Mouse (Mus musculus) lung, postnatal 0 days (tissue): ENCODE results near the gene Arhgdia. TPM values are rescaled to one million over a fixed set of nuclear protein-coding genes. Genes with fewer than 3 reads are reported as not detected.

Experiments
- ATAC-seq: fragments of 200-750 bp; cut with Nextera tagmentation; 2 replicates; pipeline ENCODE4 v1.8.0; 2017; ENCODE audit warnings: moderate library complexity
- DNase-seq: peaks from one replicate; pipeline ENCODE4 v3.0.0-alpha.2; 2016; ENCODE audit warnings: low spot score
- H3K27ac ChIP-seq: fragments of 300-500 bp; sonication (generic); 2 replicates; pipeline ENCODE4 v1.5.1; 2014; ENCODE audit warnings: antibody characterized with exemption, mild to moderate bottlenecking, low read length, mixed read lengths
- H3K27me3 ChIP-seq: fragments of 300-500 bp; sonication (generic); replicated peaks from 2 replicates; pipeline ENCODE4 v1.6.1; 2014; ENCODE audit warnings: low read length, mixed read lengths; ENCODE audit not compliant: insufficient read depth
- H3K36me3 ChIP-seq: fragments of 300-500 bp; sonication (generic); 2 replicates; pipeline ENCODE4 v1.6.1; 2014; ENCODE audit warnings: low read length, mixed read lengths; ENCODE audit not compliant: insufficient read depth
- H3K4me1 ChIP-seq: fragments of 300-500 bp; sonication (generic); 2 replicates; pipeline ENCODE4 v1.6.1; 2014; ENCODE audit warnings: antibody characterized with exemption, low read depth, low read length, mixed read lengths; ENCODE audit not compliant: insufficient read depth
- H3K4me2 ChIP-seq: fragments of 300-500 bp; sonication (generic); replicated peaks from 2 replicates; pipeline ENCODE4 v1.6.1; 2014; ENCODE audit warnings: low read depth, mild to moderate bottlenecking, low read length, moderate library complexity, mixed read lengths
- H3K4me3 ChIP-seq: fragments of 300-500 bp; sonication (generic); 2 replicates; pipeline ENCODE4 v1.5.1; 2014; ENCODE audit warnings: low read depth, low read length
- H3K9ac ChIP-seq: fragments of 300-500 bp; sonication (generic); replicated peaks from 2 replicates; pipeline ENCODE4 v1.6.1; 2014; ENCODE audit warnings: low read depth, mild to moderate bottlenecking
- H3K9me3 ChIP-seq: fragments of 300-500 bp; sonication (generic); 2 replicates; pipeline ENCODE4 v1.6.1; 2016; ENCODE audit warnings: low read length, mixed read lengths
- CTCF ChIP-seq: IDR thresholded peaks from 2 replicates; pipeline ENCODE4 v1.5.1; 2016; ENCODE audit warnings: antibody characterized with exemption, mild to moderate bottlenecking
- EP300 ChIP-seq: IDR thresholded peaks from 2 replicates; pipeline ENCODE4 v1.6.1; 2016; ENCODE audit warnings: antibody characterized with exemption, mild to moderate bottlenecking, control low read depth
- WGBS: fragments of 180-500 bp; shearing (Covaris S2); extraction: QIAGEN DNeasy Blood & Tissue Kit; methylation state at CpG from one replicate; pipeline ENCODE4 v1.1.7; 2014; 5-methylcytosine and 5-hydroxymethylcytosine counted together
- polyA plus RNA-seq: library from polyadenylated mRNA; unstranded; fragments of >200 nt; fragmentation: Nextera tagmentation; extraction: Ambion mirVana; gene quantifications from 2 replicates; pipeline ENCODE4 v1.2.1, GENCODE M21; 2015

Gene Arhgdia
- polyA plus RNA-seq, 1 experiment from 2014 or later = 512 TPM

DNA sequence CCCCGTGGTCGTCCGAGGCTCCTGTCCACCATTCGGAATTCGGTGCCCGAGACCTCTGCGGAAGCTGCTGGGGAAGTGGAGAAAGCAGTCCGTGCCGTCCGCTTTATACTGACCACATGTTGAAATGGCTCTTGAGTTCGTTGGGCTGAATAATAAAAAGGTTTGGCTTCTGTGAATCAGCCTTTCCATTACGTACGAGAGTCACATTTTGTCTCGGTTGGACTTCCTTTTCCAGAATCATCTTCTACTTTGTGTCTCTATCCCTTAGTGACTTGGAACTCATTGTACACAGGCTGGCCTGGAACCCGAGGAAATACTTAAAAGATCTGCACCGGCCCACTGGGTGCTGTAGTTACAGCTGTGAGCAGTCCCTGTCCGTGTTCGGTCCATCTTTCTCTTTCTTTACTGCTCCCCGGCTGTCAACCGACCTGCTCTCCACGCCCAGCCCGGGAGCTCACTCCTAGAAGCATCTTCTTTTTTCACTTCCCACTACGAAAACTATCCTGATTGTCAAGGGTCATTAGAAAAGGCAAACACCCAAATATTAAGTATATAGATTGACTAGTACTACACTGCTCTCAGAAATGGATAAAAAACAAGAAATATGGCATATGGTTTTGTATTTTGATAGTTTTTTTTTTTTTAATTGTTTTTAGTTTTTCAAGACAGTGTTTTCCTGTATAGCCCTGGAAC is 7.7 kb downstream of the Arhgdia start:
- peaks cover 19% of the 10 kb centered on the region for H3K36me3 ChIP-seq
- peak overlapping the region; percentile 96 for H3K27ac ChIP-seq
- H3K4me2 ChIP-seq = peak overlapping the region; percentile 72
- H3K9ac ChIP-seq = peak overlapping the region; percentile 67
- DNase-seq = no peak
- H3K27me3 ChIP-seq = no peaks in the 10 kb centered on the region
- WGBS = under 1% methylated on average over 23 of the region's 23 CpGs
- ATAC-seq = no peak
- no peak for TF ChIP-seq EP300
- no peak for TF ChIP-seq CTCF
- H3K9me3 ChIP-seq = no peaks in the 10 kb centered on the region
- H3K4me3 ChIP-seq = peak overlapping the region; percentile 87
- peaks cover 8% of the 10 kb centered on the region; the same call in 1 of the 2 replicates for H3K4me1 ChIP-seq

DNA sequence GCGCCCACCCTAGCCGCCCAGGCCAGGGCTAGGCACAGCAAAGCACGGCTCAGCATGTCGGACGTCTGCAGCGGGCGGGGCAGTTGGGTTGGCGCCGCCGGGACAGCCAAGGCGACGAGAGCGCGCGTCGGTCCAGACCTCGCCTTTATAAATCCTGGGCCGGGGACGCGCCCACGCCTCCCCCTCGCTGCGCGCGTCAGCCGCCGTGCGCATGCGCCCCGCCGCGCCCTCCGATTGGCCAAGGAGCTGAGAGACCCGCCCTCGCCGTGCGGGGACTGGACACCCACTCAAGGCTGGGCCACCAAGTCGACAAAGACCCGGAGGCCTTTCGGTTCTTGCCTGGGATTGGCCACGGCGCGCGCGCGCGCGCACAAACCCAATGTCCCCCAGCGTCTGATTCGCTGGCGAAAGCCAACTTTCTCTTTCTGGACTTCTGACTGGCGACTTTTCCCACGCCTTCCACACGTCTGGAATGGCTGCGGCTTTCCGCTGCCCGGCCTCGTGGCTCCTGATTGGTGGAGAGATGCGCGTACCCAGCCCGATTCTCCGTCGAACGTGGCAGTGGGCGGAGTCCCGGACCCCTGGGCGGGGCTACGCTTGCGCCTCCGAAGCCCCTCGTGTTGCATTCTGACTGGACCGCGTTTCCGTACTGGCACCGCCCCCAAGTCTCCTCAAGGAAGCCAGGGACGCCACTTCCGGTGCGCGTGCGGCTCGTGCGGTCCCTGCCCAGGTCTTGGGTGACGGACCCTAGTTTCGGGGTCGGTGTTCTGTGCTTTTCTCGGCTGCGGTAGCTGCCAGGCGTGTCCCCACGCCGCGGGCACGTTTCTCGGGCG is 8.5 kb downstream of the Arhgdia start, which contains the start of gene P4hb:
P4hb (minus strand) TSS at position 502 of the 833 bp plus-strand sequence.
- DNase-seq (peak; percentile 100), ATAC-seq (peak; percentile 95)
- TF ChIP-seq EP300 (no peak; the same call in 1 of the 2 replicates), CTCF (no peak; the same call in 1 of the 2 replicates)
- Histone ChIP-seq H3K9ac (peak within 1 kb of the TSS; percentile 77), H3K4me3 (peak within 1 kb of the TSS; percentile 87), H3K4me2 (peak within 1 kb of the TSS; percentile 80), H3K27ac (peak within 1 kb of the TSS; percentile 96), H3K27me3 (no peaks in the 10 kb centered on the region), H3K36me3 (peaks cover 19% of the 10 kb centered on the region), H3K4me1 (peaks cover 8% of the 10 kb centered on the region; the same call in 1 of the 2 replicates), H3K9me3 (no peaks in the 10 kb centered on the region)
- under 1% methylated on average over 84 of the region's 94 CpGs for WGBS

DNA sequence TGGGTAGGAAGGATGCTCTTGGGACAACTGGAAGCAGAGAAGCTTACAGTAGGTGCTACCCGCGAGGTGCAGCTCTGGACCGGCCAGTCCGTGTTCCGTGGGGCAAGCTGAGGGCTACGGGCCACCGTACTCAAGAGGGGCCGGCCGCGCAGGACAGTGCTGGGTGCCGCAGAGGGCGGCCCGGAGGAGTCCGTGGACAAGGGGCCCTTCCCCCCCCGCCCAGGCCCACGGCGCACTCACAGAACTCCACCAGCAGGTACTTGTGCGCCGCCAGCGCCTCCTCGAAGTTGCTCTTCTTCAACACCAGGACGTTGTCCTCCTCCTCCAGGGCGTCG is 9.0 kb downstream of the Arhgdia start:
- no peak for DNase-seq
- H3K4me3 ChIP-seq = peak overlapping the region; percentile 87
- no peak for TF ChIP-seq EP300
- 0 out of 2 replicates have a peak, but pooled peaks have one; percentile 14 for TF ChIP-seq CTCF
- peaks cover 8% of the 10 kb centered on the region; the same call in 1 of the 2 replicates for H3K4me1 ChIP-seq
- peak; percentile 16 for ATAC-seq
- WGBS = 0% methylated on average over 19 of the region's 24 CpGs
- H3K27me3 ChIP-seq = no peaks in the 10 kb centered on the region
- H3K36me3 ChIP-seq = peaks cover 21% of the 10 kb centered on the region
- H3K9me3 ChIP-seq = no peaks in the 10 kb centered on the region
- peak overlapping the region; percentile 96 for H3K27ac ChIP-seq
- peak overlapping the region; percentile 77 for H3K9ac ChIP-seq
- H3K4me2 ChIP-seq = peak overlapping the region; percentile 80

DNA sequence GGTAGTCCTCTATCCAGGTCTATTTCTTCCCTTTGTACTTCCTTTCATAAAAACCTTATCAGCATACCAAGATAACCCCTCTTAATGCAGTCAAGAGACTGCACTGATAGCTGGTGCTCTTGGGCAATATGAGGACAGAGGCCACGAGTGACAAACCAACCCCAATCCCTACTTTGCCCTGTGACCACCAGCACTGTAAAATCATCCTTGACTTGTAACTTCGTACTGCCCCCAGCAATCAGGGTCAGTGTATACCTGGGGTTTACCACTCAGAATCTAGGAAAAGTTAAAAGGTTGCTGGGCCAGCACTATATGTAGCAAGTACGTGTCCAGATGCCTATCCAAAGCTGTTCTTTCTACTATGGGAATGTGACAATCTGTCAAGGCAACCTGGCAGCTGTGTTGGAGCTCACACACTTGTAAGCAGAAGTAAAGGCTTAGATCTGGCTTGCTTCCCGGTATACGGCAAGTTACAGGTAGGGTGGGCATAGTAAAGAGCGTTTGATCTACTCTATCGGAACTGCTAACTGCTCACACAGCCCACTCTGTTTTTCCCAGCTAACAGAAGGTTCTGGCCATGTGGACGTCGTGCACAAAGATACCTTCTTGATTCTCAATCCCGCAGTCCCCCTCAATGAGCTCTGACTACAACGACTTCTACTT is 9.5 kb downstream of the Arhgdia start:
- no peaks in the 10 kb centered on the region for H3K9me3 ChIP-seq
- peak overlapping the region; percentile 80 for H3K4me2 ChIP-seq
- H3K27me3 ChIP-seq = no peaks in the 10 kb centered on the region
- peak overlapping the region; percentile 87 for H3K4me3 ChIP-seq
- ATAC-seq = no peak
- DNase-seq = peak; percentile 19
- peak overlapping the region; percentile 77 for H3K9ac ChIP-seq
- TF ChIP-seq EP300 (no peak), CTCF (no peak)
- peak overlapping the region; percentile 96 for H3K27ac ChIP-seq
- 4% methylated on average over 11 of the region's 11 CpGs for WGBS
- peaks cover 8% of the 10 kb centered on the region; the same call in 1 of the 2 replicates for H3K4me1 ChIP-seq
- peaks cover 26% of the 10 kb centered on the region for H3K36me3 ChIP-seq

DNA sequence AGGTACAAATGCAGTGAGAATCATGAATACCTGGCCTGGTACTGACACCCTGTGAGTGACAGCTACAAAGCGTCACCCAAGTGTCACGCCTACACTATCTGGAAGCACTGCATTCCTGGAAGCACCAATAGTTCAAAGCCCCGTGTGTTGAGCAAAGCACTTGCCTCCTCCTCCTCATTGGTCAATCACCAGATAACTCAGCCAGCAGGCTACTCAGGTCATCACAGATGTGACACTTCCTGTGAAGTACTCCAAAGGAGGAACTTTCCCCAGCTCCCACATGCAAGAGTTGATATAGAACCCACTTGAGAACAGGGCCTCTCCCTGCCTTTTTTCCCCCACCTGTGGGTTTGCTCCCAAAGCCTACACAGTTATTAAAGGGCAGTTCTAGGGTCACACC is 10.3 kb downstream of the Arhgdia start:
- TF ChIP-seq CTCF = no peak
- TF ChIP-seq EP300 = no peak
- Histone ChIP-seq H3K36me3 (peaks cover 31% of the 10 kb centered on the region), H3K9me3 (no peaks in the 10 kb centered on the region), H3K9ac (no peak overlapping the region), H3K4me3 (peak overlapping the region; percentile 87; the same call in 1 of the 2 replicates), H3K4me1 (peaks cover 8% of the 10 kb centered on the region; the same call in 1 of the 2 replicates), H3K4me2 (peak overlapping the region; percentile 80; the same call in 1 of the 2 replicates), H3K27ac (0 out of 2 replicates have a peak overlapping the region, but pooled peaks have one; percentile 0), H3K27me3 (no peaks in the 10 kb centered on the region)
- ATAC-seq = no peak
- WGBS = 49% methylated on average over 3 of the region's 3 CpGs
- DNase-seq = peak; percentile 31
